Mouse (Mus musculus): ENCODE measurements around the gene Ccdc162.

GRCm38 (mm10) chr10:41598221-41598620 is 118.2 kb downstream of the Ccdc162 start:
- TF ChIP-seq CTCF (IDR thresholded peaks at IDR 0.05), result no peak
- no peak for TF ChIP-seq EP300 (IDR thresholded peaks at IDR 0.05)

Data from lung, postnatal 0 days (tissue).